Mouse (Mus musculus) MEL (cell line): ENCODE measurements around the gene Nipbl. TPM values are rescaled to one million over a fixed set of nuclear protein-coding genes. Genes with fewer than 3 reads are reported as not detected.

Experiments used
- DNase-seq: peaks from one replicate; pipeline ENCODE4 v3.0.0; 2011; ENCODE audit warnings: low read depth, low spot score
- H3K27ac ChIP-seq: 2 replicates; pipeline ENCODE4 v1.5.1; 2012; ENCODE audit warnings: low read depth, mild to moderate bottlenecking, control low read depth, low read length, moderate library complexity; ENCODE audit not compliant: control insufficient read depth
- H3K27me3 ChIP-seq, 2 experiments: fragments of 150-350 bp in 1 of 2; sonication (generic) in 1 of 2; 2 replicates each; pipeline ENCODE4 v1.6.1; 2012; ENCODE audit warnings: low read length in 2 of 2, mild to moderate bottlenecking in 2 of 2, improper control_type of control experiment in 1 of 2, moderate library complexity in 1 of 2; ENCODE audit not compliant: insufficient read depth in 2 of 2, control insufficient read depth in 1 of 2
- H3K36me3 ChIP-seq, 2 experiments: 2 replicates each; pipeline ENCODE4 v1.6.1; 2012 to 2014; ENCODE audit warnings: low read length in 2 of 2, improper control_type of control experiment in 1 of 2, inconsistent platforms in 1 of 2, mild to moderate bottlenecking in 1 of 2; ENCODE audit not compliant: insufficient read depth in 2 of 2, control insufficient read depth in 1 of 2
- H3K4me1 ChIP-seq, 2 experiments: fragments of 150-350 bp in 1 of 2; sonication (generic) in 1 of 2; 2 replicates each; pipeline ENCODE4 v1.6.1; 2012; ENCODE audit warnings: low read length in 2 of 2, improper control_type of control experiment in 1 of 2, mild to moderate bottlenecking in 1 of 2; ENCODE audit not compliant: insufficient read depth in 2 of 2, control insufficient read depth in 1 of 2
- H3K4me3 ChIP-seq, 2 experiments: fragments of 150-350 bp in 1 of 2; sonication (generic) in 1 of 2; 2 replicates each; pipeline ENCODE4 v1.5.1; 2012; ENCODE audit warnings: low read depth in 2 of 2, low read length in 2 of 2, mild to moderate bottlenecking in 2 of 2, moderate library complexity in 2 of 2, control low read depth in 1 of 2, improper control_type of control experiment in 1 of 2; ENCODE audit not compliant: control insufficient read depth in 1 of 2, insufficient read depth in 1 of 2
- H3K79me2 ChIP-seq: 2 replicates; pipeline ENCODE4 v1.6.1; 2012; ENCODE audit warnings: mild to moderate bottlenecking, low read length, moderate library complexity; ENCODE audit not compliant: control insufficient read depth, poor library complexity, insufficient read depth
- H3K9ac ChIP-seq: 2 replicates; pipeline ENCODE4 v1.6.1; 2012; ENCODE audit warnings: low read depth, mild to moderate bottlenecking, control low read depth, low read length, moderate library complexity; ENCODE audit not compliant: control insufficient read depth, poor library complexity, severe bottlenecking
- H3K9me3 ChIP-seq: fragments of 150-350 bp; sonication (generic); replicated peaks from 2 replicates; pipeline ENCODE4 v1.6.1; 2012; ENCODE audit warnings: mild to moderate bottlenecking, low read length, improper control_type of control experiment, moderate library complexity; ENCODE audit not compliant: insufficient read depth
- CHD1 ChIP-seq: IDR thresholded peaks from 2 replicates; pipeline ENCODE4 v1.6.1; 2012; ENCODE audit warnings: low read depth, mild to moderate bottlenecking, inconsistent platforms, low read length, improper control_type of control experiment
- CTCF ChIP-seq, 3 experiments: IDR thresholded peaks in 2 of 3; conservative IDR thresholded peaks in 1 of 3; 2 replicates each; pipeline ENCODE4 v1.5.1; 2011 to 2012; ENCODE audit warnings: low read length in 3 of 3, low read depth in 2 of 3, mild to moderate bottlenecking in 2 of 3, improper control_type of control experiment in 1 of 3, inconsistent platforms in 1 of 3, mixed read lengths in 1 of 3, moderate library complexity in 1 of 3; ENCODE audit not compliant: control insufficient read depth in 1 of 3, insufficient read depth in 1 of 3, poor library complexity in 1 of 3, severe bottlenecking in 1 of 3
- E2F4 ChIP-seq: IDR thresholded peaks from 2 replicates; pipeline ENCODE4 v1.6.1; 2011; ENCODE audit warnings: low read depth, low read length, improper control_type of control experiment, borderline replicate concordance
- ELF1 ChIP-seq: IDR thresholded peaks from 2 replicates; pipeline ENCODE4 v1.6.1; 2014; ENCODE audit warnings: low read depth, mild to moderate bottlenecking, inconsistent platforms, low read length, improper control_type of control experiment, moderate library complexity
- EP300 ChIP-seq, 2 experiments: IDR thresholded peaks; 2 replicates each; pipeline ENCODE4 v1.6.1; 2011; ENCODE audit warnings: improper control_type of control experiment in 2 of 2, low read length in 2 of 2, low read depth in 1 of 2, mild to moderate bottlenecking in 1 of 2
- ETS1 ChIP-seq: IDR thresholded peaks from 2 replicates; pipeline ENCODE4 v1.6.1; 2012; ENCODE audit warnings: low read depth, mild to moderate bottlenecking, inconsistent platforms, low read length, improper control_type of control experiment, moderate library complexity
- GATA1 ChIP-seq: IDR thresholded peaks from 2 replicates; pipeline ENCODE4 v1.6.1; 2011; ENCODE audit warnings: low read depth, low read length, improper control_type of control experiment
- HCFC1 ChIP-seq: IDR thresholded peaks from 2 replicates; pipeline ENCODE4 v1.6.1; 2012; ENCODE audit warnings: low read depth, mild to moderate bottlenecking, inconsistent platforms, low read length, improper control_type of control experiment, moderate library complexity
- JUND ChIP-seq: IDR thresholded peaks from 2 replicates; pipeline ENCODE4 v1.6.1; 2011; ENCODE audit warnings: low read depth, mild to moderate bottlenecking, improper control_type of control experiment, low read length
- KAT2A ChIP-seq: conservative IDR thresholded peaks from 2 replicates; pipeline ENCODE4 v1.6.1; 2012; ENCODE audit warnings: low read depth, low read length, improper control_type of control experiment, inconsistent platforms
- MAX ChIP-seq: IDR thresholded peaks from 2 replicates; pipeline ENCODE4 v1.6.1; 2011; ENCODE audit warnings: low read length, improper control_type of control experiment
- MEF2A ChIP-seq: IDR thresholded peaks from 2 replicates; pipeline ENCODE4 v1.6.1; 2014; ENCODE audit warnings: low read depth, mild to moderate bottlenecking, inconsistent platforms, low read length, improper control_type of control experiment; ENCODE audit not compliant: poor library complexity, insufficient replicate concordance, severe bottlenecking; ENCODE audit errors: extremely low read depth
- MYC ChIP-seq: IDR thresholded peaks from 2 replicates; pipeline ENCODE4 v1.6.1; 2011; ENCODE audit warnings: low read depth, mild to moderate bottlenecking, low read length, improper control_type of control experiment, moderate library complexity
- NELFE ChIP-seq: IDR thresholded peaks from 2 replicates; pipeline ENCODE4 v1.6.1; 2011; ENCODE audit warnings: low read depth, low read length, improper control_type of control experiment
- POLR2A ChIP-seq, 2 experiments: IDR thresholded peaks; 2 replicates each; pipeline ENCODE4 v1.6.1; 2011 to 2012; ENCODE audit warnings: low read length in 2 of 2, mild to moderate bottlenecking in 2 of 2, control low read depth in 1 of 2, improper control_type of control experiment in 1 of 2, low read depth in 1 of 2, moderate library complexity in 1 of 2; ENCODE audit not compliant: control insufficient read depth in 1 of 2, insufficient read depth in 1 of 2, poor library complexity in 1 of 2
- POLR2AphosphoS2 ChIP-seq: IDR thresholded peaks from 2 replicates; pipeline ENCODE4 v1.6.1; 2011; ENCODE audit warnings: low read length, improper control_type of control experiment
- POLR2AphosphoS5 ChIP-seq: IDR thresholded peaks from 2 replicates; pipeline ENCODE4 v1.6.1; 2012; ENCODE audit warnings: low read depth, borderline replicate concordance, mild to moderate bottlenecking, inconsistent platforms, low read length, moderate library complexity, mixed read lengths
- RAD21 ChIP-seq: IDR thresholded peaks from 2 replicates; pipeline ENCODE4 v1.6.1; 2011; ENCODE audit warnings: mild to moderate bottlenecking, low read depth, low read length, improper control_type of control experiment
- RCOR1 ChIP-seq: IDR thresholded peaks from 2 replicates; pipeline ENCODE4 v1.6.1; 2012; ENCODE audit warnings: low read depth, mild to moderate bottlenecking, inconsistent platforms, low read length, improper control_type of control experiment
- SIN3A ChIP-seq: IDR thresholded peaks from 2 replicates; pipeline ENCODE4 v1.6.1; 2012; ENCODE audit warnings: low read length, improper control_type of control experiment, inconsistent platforms
- SMC3 ChIP-seq: IDR thresholded peaks from 2 replicates; pipeline ENCODE4 v1.6.1; 2011; ENCODE audit warnings: low read depth, low read length, improper control_type of control experiment
- TAL1 ChIP-seq: IDR thresholded peaks from 2 replicates; pipeline ENCODE4 v1.6.1; 2012; ENCODE audit warnings: mild to moderate bottlenecking, inconsistent platforms, low read length, moderate library complexity, mixed read lengths
- TCF12 ChIP-seq: IDR thresholded peaks from 2 replicates; pipeline ENCODE4 v1.6.1; 2014; ENCODE audit warnings: low read depth, mild to moderate bottlenecking, inconsistent platforms, low read length, improper control_type of control experiment, moderate library complexity
- UBTF ChIP-seq: IDR thresholded peaks from 2 replicates; pipeline ENCODE4 v1.6.1; 2012; ENCODE audit warnings: low read depth, mild to moderate bottlenecking, inconsistent platforms, low read length, improper control_type of control experiment, moderate library complexity, borderline replicate concordance; ENCODE audit not compliant: insufficient read depth
- USF1 ChIP-seq: IDR thresholded peaks from 2 replicates; pipeline ENCODE4 v1.6.1; 2014; ENCODE audit warnings: low read depth, mild to moderate bottlenecking, inconsistent platforms, low read length, improper control_type of control experiment, moderate library complexity
- ZC3H11A ChIP-seq: IDR thresholded peaks from 2 replicates; pipeline ENCODE4 v1.6.1; 2012; ENCODE audit warnings: low read depth, mild to moderate bottlenecking, inconsistent platforms, low read length, improper control_type of control experiment
- ZKSCAN1 ChIP-seq: IDR thresholded peaks from 2 replicates; pipeline ENCODE4 v1.6.1; 2012; ENCODE audit warnings: low read depth, mild to moderate bottlenecking, inconsistent platforms, low read length, improper control_type of control experiment, moderate library complexity
- ZMIZ1 ChIP-seq: IDR thresholded peaks from 2 replicates; pipeline ENCODE4 v1.6.1; 2012; ENCODE audit warnings: low read depth, mild to moderate bottlenecking, inconsistent platforms, low read length, improper control_type of control experiment, moderate library complexity
- ZNF384 ChIP-seq: IDR thresholded peaks from 2 replicates; pipeline ENCODE4 v1.6.1; 2012; ENCODE audit warnings: low read depth, mild to moderate bottlenecking, inconsistent platforms, low read length, improper control_type of control experiment
- polyA plus RNA-seq, 2 experiments: library from polyadenylated mRNA; stranded (reverse) in 1 of 2; unstranded in 1 of 2; fragments of >175 nt in 1 of 2; fragments of >200 nt in 1 of 2; gene quantifications; 2 replicates each; pipeline versions ENCODE4 v1.2.1 to v1.2.4; 2012; ENCODE audit warnings: low replicate concordance in 2 of 2, low read depth in 1 of 2; ENCODE audit not compliant: insufficient read length in 2 of 2, insufficient read depth in 1 of 2, missing spikeins in 1 of 2
- total RNA-seq: library from RNA; depleted of rRNA; stranded (reverse); fragments of 300-350 nt; gene quantifications from 2 replicates; pipeline ENCODE4 v1.2.3, GENCODE M21; 2012

The Nipbl gene
- total and polyA plus RNA-seq, 3 experiments: 21.8 to 66.3 (median 35.6) TPM

GRCm38 (mm10) chr15:8444890-8445597 is 781 bp upstream of the Nipbl start (continued):
- TF ChIP-seq POLR2AphosphoS5 (no peak), SIN3A (peak; percentile 69), TCF12 (0 out of 2 replicates have a peak, but pooled peaks have one; percentile 46), UBTF (0 out of 2 replicates have a peak, but pooled peaks have one; percentile 61), POLR2AphosphoS2 (no peak), E2F4 (0 out of 2 replicates have a peak, but pooled peaks have one; percentile 43), ZC3H11A (0 out of 2 replicates have a peak, but pooled peaks have one; percentile 18), SMC3 (peak; percentile 51), ELF1 (no peak), MYC (peak; percentile 11; the same call in 1 of the 2 replicates), POLR2A (IDR thresholded peaks at IDR 0.05; ENCODE audit: control insufficient read depth in 1 of 2, insufficient read depth in 1 of 2, low read depth in 1 of 2, low read length in 2 of 2, poor library complexity in 1 of 2) (peak in 1 of 2 experiments; percentile 18; a peak in 2 of 4 replicates), CTCF (IDR thresholded peaks at IDR 0.05 in 2 of 3, conservative IDR thresholded peaks at IDR 0.05 in 1 of 3; ENCODE audit: control insufficient read depth in 1 of 3, insufficient read depth in 1 of 3, low read depth in 2 of 3, low read length in 3 of 3, poor library complexity in 1 of 3, severe bottlenecking in 1 of 3) (peak; percentile 68 to 87 (median 74)), JUND (no peak), TAL1 (peak; percentile 30), HCFC1 (peak; percentile 74), KAT2A (no peak; the same call in 1 of the 2 replicates), USF1 (no peak)

DNA sequence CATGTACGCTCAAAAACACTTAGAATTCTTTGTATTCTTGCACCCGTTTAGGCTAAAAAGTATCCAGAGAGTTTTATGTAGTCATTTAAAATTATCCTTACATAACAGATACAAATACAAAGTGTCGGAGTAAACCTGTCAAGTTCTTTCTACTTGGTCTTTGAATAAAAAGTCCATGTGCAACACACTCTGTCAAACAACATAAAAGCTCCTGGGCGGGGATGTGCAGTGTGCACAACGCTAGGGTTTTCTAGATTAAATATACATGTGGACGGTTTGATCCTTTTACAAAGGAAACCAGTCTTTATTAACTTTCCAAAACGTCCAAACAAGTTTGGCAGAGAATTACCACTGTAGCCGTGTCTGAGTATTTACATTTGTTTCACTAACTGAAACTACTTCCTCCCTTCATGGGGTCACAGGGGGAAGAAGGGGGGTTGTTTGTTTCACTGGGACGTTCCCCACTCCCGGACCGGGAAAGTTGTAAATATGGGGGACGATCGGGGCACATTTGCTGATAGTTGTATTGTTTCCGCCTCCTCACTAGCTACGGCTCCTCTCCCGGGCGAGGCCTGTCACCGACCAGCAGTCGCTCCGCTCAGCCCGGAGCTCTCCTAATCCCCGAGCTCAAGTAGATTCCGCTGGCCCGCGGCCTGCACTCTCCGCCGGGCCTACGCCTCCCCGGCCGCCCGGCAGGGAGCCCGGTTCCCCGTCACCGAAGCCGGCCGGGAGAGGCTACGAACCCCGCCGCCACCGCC is 916 bp downstream of the Nipbl start:
- DNase-seq: peak; percentile 85
- peaks cover 0 to 14% of the 10 kb centered on the region in 2 experiments; a peak in 3 of 4 replicates for H3K36me3 ChIP-seq
- no peaks in the 10 kb centered on the region for H3K9me3 ChIP-seq
- H3K4me1 ChIP-seq: peaks cover 6 to 28% of the 10 kb centered on the region in 2 experiments
- H3K27ac ChIP-seq: peak overlapping the region; percentile 91
- H3K27me3 ChIP-seq: no peaks in the 10 kb centered on the region
- H3K9ac ChIP-seq: peak overlapping the region; percentile 99
- peaks cover 55% of the 10 kb centered on the region for H3K79me2 ChIP-seq
- peak overlapping the region; percentile 86 to 90 for H3K4me3 ChIP-seq
- TF ChIP-seq USF1: peak; percentile 5; the same call in 1 of the 2 replicates
- peak; percentile 48; the same call in 1 of the 2 replicates for TF ChIP-seq ETS1
- peak; percentile 90 for TF ChIP-seq CHD1
- 0 out of 2 replicates have a peak, but pooled peaks have one; percentile 4 for TF ChIP-seq ZNF384
- peak; percentile 34 to 40; a peak in 2 of 4 replicates for TF ChIP-seq EP300 (IDR thresholded peaks at IDR 0.05; ENCODE audit: low read depth in 1 of 2, low read length in 2 of 2)
- no peak for TF ChIP-seq CTCF (IDR thresholded peaks at IDR 0.05 in 2 of 3, conservative IDR thresholded peaks at IDR 0.05 in 1 of 3; ENCODE audit: control insufficient read depth in 1 of 3, insufficient read depth in 1 of 3, low read depth in 2 of 3, low read length in 3 of 3, poor library complexity in 1 of 3, severe bottlenecking in 1 of 3)
- TF ChIP-seq ELF1: peak; percentile 18; the same call in 1 of the 2 replicates
- TF ChIP-seq MAX: peak; percentile 51; the same call in 1 of the 2 replicates
- TF ChIP-seq NELFE: peak; percentile 14; the same call in 1 of the 2 replicates
- TF ChIP-seq KAT2A: no peak; the same call in 1 of the 2 replicates
- peak; percentile 39; the same call in 1 of the 2 replicates for TF ChIP-seq ZMIZ1
- no peak for TF ChIP-seq POLR2AphosphoS5
- TF ChIP-seq ZKSCAN1: no peak
- TF ChIP-seq MYC: peak; percentile 47; the same call in 1 of the 2 replicates
- TF ChIP-seq RAD21: no peak
- TF ChIP-seq HCFC1: peak; percentile 68
- no peak for TF ChIP-seq RCOR1
- TF ChIP-seq SIN3A: peak; percentile 94
- TF ChIP-seq UBTF: peak; percentile 100
- no peak for TF ChIP-seq GATA1
- no peak for TF ChIP-seq MEF2A
